Mouse (Mus musculus) C2C12 (cell line): ENCODE results near the gene Gm43552. TPM values are rescaled to one million over a fixed set of nuclear protein-coding genes. Genes with fewer than 3 reads are reported as not detected.

Experiments
- H3K27me3 ChIP-seq: one replicate; pipeline ENCODE4 v1.6.1; 2011; ENCODE audit not compliant: control insufficient read depth, insufficient read depth, insufficient read length
- H3K36me3 ChIP-seq: one replicate; pipeline ENCODE4 v1.6.1; 2011; ENCODE audit not compliant: control insufficient read depth, insufficient read depth
- H3K4me3 ChIP-seq: one replicate; pipeline ENCODE4 v1.5.1; 2011; ENCODE audit warnings: mild to moderate bottlenecking, control low read depth; ENCODE audit not compliant: poor library complexity, insufficient read depth, severe bottlenecking
- H3K79me2 ChIP-seq: one replicate; pipeline ENCODE4 v1.6.1; 2011; ENCODE audit not compliant: control insufficient read depth, insufficient read depth
- H3K79me3 ChIP-seq: one replicate; pipeline ENCODE4 v1.6.1; 2011; ENCODE audit warnings: low read depth, control low read depth
- H3ac ChIP-seq: one replicate; pipeline ENCODE3; 2011; ENCODE audit warnings: low read depth; ENCODE audit not compliant: control insufficient read depth, insufficient read length
- CEBPB ChIP-seq: IDR thresholded peaks from one replicate; pipeline ENCODE4 v1.6.1; 2011; ENCODE audit warnings: low read depth, mild to moderate bottlenecking, control low read depth, moderate library complexity
- CTCF ChIP-seq: IDR thresholded peaks from one replicate; pipeline ENCODE4 v1.5.1; 2011; ENCODE audit not compliant: control insufficient read depth, insufficient read depth, insufficient read length
- FOSL1 ChIP-seq: IDR thresholded peaks from one replicate; pipeline ENCODE4 v1.8.0; 2011; ENCODE audit warnings: mild to moderate bottlenecking, low read length; ENCODE audit not compliant: poor library complexity, insufficient read depth, severe bottlenecking
- MAX ChIP-seq: IDR thresholded peaks from one replicate; pipeline ENCODE4 v1.6.1; 2011; ENCODE audit warnings: mild to moderate bottlenecking, control low read depth
- MYOD1 ChIP-seq: IDR thresholded peaks from one replicate; pipeline ENCODE4 v1.6.1; 2011; ENCODE audit warnings: low read depth; ENCODE audit not compliant: control insufficient read depth, insufficient read length
- MYOG ChIP-seq: IDR thresholded peaks from one replicate; pipeline ENCODE4 v1.6.1; 2011; ENCODE audit not compliant: control insufficient read depth, insufficient read length; ENCODE audit errors: extremely low read depth
- USF1 ChIP-seq: IDR thresholded peaks from one replicate; pipeline ENCODE4 v1.6.1; 2011; ENCODE audit warnings: low read depth, mild to moderate bottlenecking, control low read depth, moderate library complexity
- polyA plus RNA-seq: library from polyadenylated mRNA; unstranded; fragments of >200 nt; fragmentation: generic; extraction: Trizol; gene quantifications from one replicate; pipeline ENCODE4 v1.2.1, GENCODE M21; 2012; ENCODE audit warnings: missing spikeins

The Gm43552 gene
- polyA plus RNA-seq, 1 experiment: not detected

GRCm38 (mm10) chr5:65428321-65428720 is 64.3 kb downstream of the Gm43552 start:
- H3K27me3 ChIP-seq: no peaks in the 10 kb centered on the region

DNA sequence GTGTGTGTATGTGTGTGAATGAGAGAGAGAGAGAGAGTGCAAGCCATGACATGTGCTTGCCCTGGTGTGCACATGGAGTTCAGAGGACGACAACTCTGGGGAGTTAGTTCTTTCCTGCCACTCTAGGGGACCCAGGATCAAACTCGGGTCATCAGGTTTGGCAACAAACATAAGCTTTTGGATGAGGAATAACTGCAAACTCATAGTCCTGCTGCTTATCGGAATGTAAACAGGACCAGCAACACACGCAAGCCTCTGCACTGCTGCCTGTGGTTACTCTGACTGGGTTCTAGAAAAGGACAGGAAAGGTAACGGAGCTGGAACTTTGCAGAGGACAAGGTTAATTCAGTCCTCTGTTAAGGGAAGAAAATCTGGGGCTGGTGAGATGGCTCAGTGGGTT is 67.4 kb downstream of the Gm43552 start:
- Histone ChIP-seq H3K4me3 (no peak overlapping the region), H3ac (no peak overlapping the region), H3K27me3 (no peaks in the 10 kb centered on the region), H3K79me2 (peaks cover 37% of the 10 kb centered on the region), H3K79me3 (peaks cover 28% of the 10 kb centered on the region), H3K36me3 (peaks cover 72% of the 10 kb centered on the region)
- TF ChIP-seq FOSL1: no peak
- TF ChIP-seq USF1: no peak

More at GRCm38 (mm10) chr5:65428321-65428720, 64.3 kb downstream of the Gm43552 start:
- peaks cover 62% of the 10 kb centered on the region for H3K36me3 ChIP-seq
- no peak overlapping the region for H3ac ChIP-seq
- no peak overlapping the region for H3K4me3 ChIP-seq
- H3K79me2 ChIP-seq: peaks cover 68% of the 10 kb centered on the region
- H3K79me3 ChIP-seq: peaks cover 56% of the 10 kb centered on the region
- no peak for TF ChIP-seq FOSL1
- no peak for TF ChIP-seq MYOD1
- TF ChIP-seq MAX: no peak
- TF ChIP-seq USF1: no peak
- no peak for TF ChIP-seq MYOG
- TF ChIP-seq CTCF: no peak
- TF ChIP-seq CEBPB: no peak

GRCm38 (mm10) chr5:65424215-65424614 is 68.4 kb downstream of the Gm43552 start:
- Histone ChIP-seq H3K4me3 (no peak overlapping the region), H3K79me3 (peaks cover 18% of the 10 kb centered on the region), H3K79me2 (peaks cover 27% of the 10 kb centered on the region), H3K27me3 (no peaks in the 10 kb centered on the region), H3K36me3 (peaks cover 82% of the 10 kb centered on the region), H3ac (no peak overlapping the region)
- no peak for TF ChIP-seq MYOG
- TF ChIP-seq MAX: no peak
- TF ChIP-seq FOSL1: no peak
- no peak for TF ChIP-seq USF1
- no peak for TF ChIP-seq CTCF
- TF ChIP-seq MYOD1: no peak
- TF ChIP-seq CEBPB: no peak

- Histone ChIP-seq H3K79me3 (peaks cover 7% of the 10 kb centered on the region), H3K36me3 (peaks cover 95% of the 10 kb centered on the region), H3ac (no peak overlapping the region), H3K79me2 (peaks cover 13% of the 10 kb centered on the region), H3K4me3 (no peak overlapping the region), H3K27me3 (no peaks in the 10 kb centered on the region)
- TF ChIP-seq CTCF: no peak
- no peak for TF ChIP-seq USF1
- no peak for TF ChIP-seq MYOG
- no peak for TF ChIP-seq MAX
- TF ChIP-seq CEBPB: no peak
- no peak for TF ChIP-seq MYOD1
Observed at GRCm38 (mm10) chr5:65422803-65423202, 69.8 kb downstream of the Gm43552 start.

- Histone ChIP-seq H3ac (no peak overlapping the region), H3K79me2 (no peaks in the 10 kb centered on the region), H3K4me3 (no peak overlapping the region), H3K79me3 (peaks cover 2% of the 10 kb centered on the region), H3K27me3 (no peaks in the 10 kb centered on the region), H3K36me3 (peaks cover 95% of the 10 kb centered on the region)
- TF ChIP-seq MAX (no peak), MYOD1 (no peak), CEBPB (no peak), CTCF (no peak), FOSL1 (no peak), MYOG (no peak), USF1 (no peak)
Observed at GRCm38 (mm10) chr5:65420822-65421221, 71.8 kb downstream of the Gm43552 start.

GRCm38 (mm10) chr5:65419136-65419535 is 73.5 kb downstream of the Gm43552 start:
- no peaks in the 10 kb centered on the region for H3K27me3 ChIP-seq
- H3K36me3 ChIP-seq: peaks cover 92% of the 10 kb centered on the region

More at GRCm38 (mm10) chr5:65419136-65419535, 73.5 kb downstream of the Gm43552 start:
- Histone ChIP-seq H3K79me2 (no peaks in the 10 kb centered on the region), H3K79me3 (no peaks in the 10 kb centered on the region), H3K4me3 (no peak overlapping the region), H3ac (no peak overlapping the region)
- no peak for TF ChIP-seq USF1
- no peak for TF ChIP-seq MYOD1
- no peak for TF ChIP-seq FOSL1
- TF ChIP-seq MYOG: no peak
